Mouse (Mus musculus): Measurements from ENCODE around the gene Kcnj10.

Gene Kcnj10

GRCm38 (mm10) chr1:172311921-172312767 is 28.9 kb upstream of the Kcnj10 start:
- peak; percentile 70 for DNase-seq (ENCODE audit: low read depth, low spot score)

GRCm38 (mm10) chr1:172312768-172313561 is 28.0 kb upstream of the Kcnj10 start:
- no peak for DNase-seq (ENCODE audit: low read depth, low spot score)

GRCm38 (mm10) chr1:172313613-172314411 is 27.2 kb upstream of the Kcnj10 start:
- no peak for DNase-seq (ENCODE audit: low read depth, low spot score)

- DNase-seq (ENCODE audit: low read depth, low spot score): no peak
Measured at GRCm38 (mm10) chr1:172314911-172315310, 26.1 kb upstream of the Kcnj10 start.

GRCm38 (mm10) chr1:172317431-172317830 is 23.6 kb upstream of the Kcnj10 start:
- no peak for DNase-seq (ENCODE audit: low read depth, low spot score)

GRCm38 (mm10) chr1:172317946-172318345 is 23.1 kb upstream of the Kcnj10 start:
- DNase-seq (ENCODE audit: low read depth, low spot score): no peak

GRCm38 (mm10) chr1:172318424-172319035 is 22.5 kb upstream of the Kcnj10 start:
- no peak for DNase-seq (ENCODE audit: low read depth, low spot score)

GRCm38 (mm10) chr1:172319346-172319745 is 21.7 kb upstream of the Kcnj10 start:
- no peak for DNase-seq (ENCODE audit: low read depth, low spot score)

- no peak for DNase-seq (ENCODE audit: low read depth, low spot score)
Measured at GRCm38 (mm10) chr1:172319921-172320411, 21.0 kb upstream of the Kcnj10 start.

GRCm38 (mm10) chr1:172322725-172323124 is 18.3 kb upstream of the Kcnj10 start:
- DNase-seq (ENCODE audit: low read depth, low spot score): no peak

GRCm38 (mm10) chr1:172323298-172323697 is 17.7 kb upstream of the Kcnj10 start:
- no peak for DNase-seq (ENCODE audit: low read depth, low spot score)

- DNase-seq (ENCODE audit: low read depth, low spot score): no peak
Measured at GRCm38 (mm10) chr1:172323801-172324359, 17.1 kb upstream of the Kcnj10 start.

- peak; percentile 87 for DNase-seq (ENCODE audit: low read depth, low spot score)
Measured at GRCm38 (mm10) chr1:172324725-172325124, 16.3 kb upstream of the Kcnj10 start.

GRCm38 (mm10) chr1:172325680-172326535 is 15.1 kb upstream of the Kcnj10 start:
- DNase-seq (ENCODE audit: low read depth, low spot score): no peak

GRCm38 (mm10) chr1:172326684-172327083 is 14.3 kb upstream of the Kcnj10 start:
- DNase-seq (ENCODE audit: low read depth, low spot score): no peak

- no peak for DNase-seq (ENCODE audit: low read depth, low spot score)
Measured at GRCm38 (mm10) chr1:172327206-172328001, 13.6 kb upstream of the Kcnj10 start.

GRCm38 (mm10) chr1:172328041-172328440 is 13.0 kb upstream of the Kcnj10 start:
- DNase-seq (ENCODE audit: low read depth, low spot score): no peak

- no peak for DNase-seq (ENCODE audit: low read depth, low spot score)
Measured at GRCm38 (mm10) chr1:172328461-172328860, 12.5 kb upstream of the Kcnj10 start.

- DNase-seq (ENCODE audit: low read depth, low spot score): no peak
Measured at GRCm38 (mm10) chr1:172329131-172329530, 11.9 kb upstream of the Kcnj10 start, which contains the start of gene Kcnj9. Kcnj9 (minus strand) TSS chr1:172329318.
